Mouse (Mus musculus): ENCODE data around the gene A030003K21Rik.
A peak's percentile ranks its signal among the peaks of the same experiment; 100 is the strongest.
"Not testable (repeated sequence)": the region's sequence is repeated elsewhere in the genome, so short reads cannot be mapped to it uniquely, and the experiment has no call there.

The A030003K21Rik gene

DNA sequence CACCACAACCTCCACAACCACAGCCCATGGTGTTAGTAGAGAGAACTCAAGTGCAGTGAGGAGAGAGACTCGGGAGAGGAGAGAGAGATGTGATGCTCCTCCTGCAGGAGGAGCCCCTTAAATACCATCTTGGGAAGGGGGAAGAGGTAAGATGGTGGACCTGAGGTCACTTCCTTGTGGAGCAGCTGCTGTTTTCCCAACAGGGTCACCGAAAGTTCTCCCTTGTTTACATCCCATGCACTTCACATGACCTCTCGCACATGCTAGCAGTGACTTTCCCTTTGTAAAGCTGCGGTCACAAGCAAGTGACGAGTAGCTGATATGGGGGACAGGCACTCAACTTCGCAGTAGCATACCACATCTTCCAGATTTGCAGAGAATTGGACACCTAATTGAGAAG lies at the start of gene A030003K21Rik:
Gene A030003K21Rik, minus strand, starts transcription at position 94 of the 400 bp plus-strand sequence.
- DNase-seq (ENCODE audit: low spot score), result not testable (repeated sequence)

DNA sequence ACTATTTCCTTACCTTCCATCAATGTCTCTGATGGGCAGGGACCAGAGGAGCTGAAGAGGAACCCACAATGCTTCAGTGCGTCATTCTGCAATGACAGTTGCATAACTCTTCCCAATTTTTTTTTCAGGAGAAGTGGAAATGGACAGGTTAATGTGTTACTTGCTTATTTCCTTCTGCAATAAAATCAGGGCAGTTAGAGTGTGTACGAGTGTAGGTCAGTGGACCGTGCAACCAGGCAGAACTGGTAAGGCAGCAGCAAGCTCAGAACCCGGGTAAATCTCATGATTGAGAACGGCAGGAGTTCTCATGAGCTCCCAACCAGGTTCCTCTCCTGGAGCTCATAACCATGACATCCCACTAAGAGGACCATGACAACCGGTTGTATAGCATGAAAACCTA lies 48.9 kb upstream of the A030003K21Rik start:
- no peak for DNase-seq (ENCODE audit: low spot score)

DNA sequence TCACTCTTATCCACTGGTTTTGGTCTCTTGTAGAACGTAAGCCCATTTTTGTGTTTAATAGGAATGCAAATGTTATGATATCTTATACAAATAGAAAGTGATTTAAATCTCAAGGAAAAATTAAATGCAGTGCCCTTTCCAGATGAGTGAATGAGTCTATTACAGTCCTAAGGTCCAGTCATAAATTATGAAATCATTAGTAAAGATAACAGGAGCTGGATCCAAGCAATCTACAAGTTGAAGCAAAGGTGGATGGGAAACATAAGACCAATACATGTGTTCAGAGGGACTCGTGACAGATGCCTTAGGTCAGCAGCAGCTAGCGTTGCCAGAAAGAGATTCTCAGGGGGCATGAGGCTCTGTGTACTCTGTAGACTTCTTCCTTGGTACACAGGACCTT lies 48.4 kb upstream of the A030003K21Rik start:
- no peak for DNase-seq (ENCODE audit: low spot score)

DNA sequence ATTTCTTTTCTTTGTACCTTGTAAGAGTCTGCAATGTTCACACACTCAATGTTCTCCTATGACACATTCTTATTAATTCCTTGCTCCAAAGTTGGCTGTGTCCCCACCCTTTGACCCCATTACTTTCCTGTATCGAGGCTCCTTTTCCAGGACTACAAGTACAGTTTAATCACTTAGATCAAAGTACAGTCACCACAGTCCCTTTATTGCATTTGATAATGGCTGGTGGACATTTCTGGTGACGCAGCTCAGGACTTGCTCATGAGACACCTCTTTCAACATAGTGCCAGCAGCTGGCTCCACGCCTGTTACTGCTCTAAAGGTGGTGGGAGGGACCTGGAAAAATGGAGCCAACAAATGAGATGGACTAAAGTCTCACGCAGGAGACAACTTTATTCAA lies 47.9 kb upstream of the A030003K21Rik start:
- no peak for DNase-seq (ENCODE audit: low spot score)

DNA sequence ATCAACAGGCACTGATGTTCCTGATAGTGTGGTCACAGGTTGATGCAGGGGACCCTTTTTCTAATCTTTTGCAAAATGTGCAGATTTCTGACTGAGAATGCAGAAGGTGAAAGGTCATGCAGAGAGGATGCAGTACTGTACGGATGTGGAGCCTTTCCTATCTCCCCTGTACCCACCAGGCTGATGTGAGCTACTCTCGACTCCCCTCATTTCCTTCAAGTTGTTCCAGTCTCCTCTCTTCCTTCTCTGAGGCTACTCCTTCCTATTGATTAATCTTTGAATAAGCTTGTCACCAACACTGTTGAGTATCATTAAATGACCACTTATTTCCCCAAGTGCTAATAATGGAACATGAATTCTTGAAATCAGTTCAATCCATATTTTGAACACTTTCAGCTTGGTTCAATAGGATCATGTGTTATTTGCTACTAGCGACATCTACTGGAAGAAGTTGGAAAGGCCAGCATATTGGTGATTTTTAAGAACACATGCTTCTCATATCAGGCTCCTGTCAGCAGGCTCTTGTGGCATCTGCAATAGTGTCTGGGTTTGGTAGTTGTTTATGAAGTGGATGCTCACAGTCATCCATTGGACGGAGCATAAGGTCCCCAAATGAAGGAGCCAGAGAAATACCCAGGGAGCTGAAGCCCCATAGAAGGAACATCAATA lies 44.5 kb upstream of the A030003K21Rik start:
- DNase-seq (ENCODE audit: low spot score), result peak; percentile 62

DNA sequence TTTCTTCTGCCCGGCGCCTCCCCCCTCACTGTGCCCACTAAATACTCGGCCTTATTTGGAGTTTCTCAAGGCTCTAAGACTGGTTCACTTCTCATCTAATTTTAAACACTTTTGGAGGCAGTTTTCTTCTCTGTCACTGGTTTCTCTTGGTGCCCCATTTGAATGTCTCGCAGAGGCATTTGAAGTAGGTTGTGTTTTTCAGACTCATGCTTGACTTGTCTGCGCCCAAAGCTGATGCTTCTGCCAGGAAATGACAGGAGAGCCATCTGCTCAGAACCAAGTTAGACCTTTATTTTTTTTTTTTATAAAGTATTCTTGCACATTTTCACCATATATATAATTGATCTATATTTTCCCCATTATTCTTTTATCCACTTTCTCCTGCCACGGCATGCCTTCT lies 43.5 kb upstream of the A030003K21Rik start:
- no peak for DNase-seq (ENCODE audit: low spot score)

DNA sequence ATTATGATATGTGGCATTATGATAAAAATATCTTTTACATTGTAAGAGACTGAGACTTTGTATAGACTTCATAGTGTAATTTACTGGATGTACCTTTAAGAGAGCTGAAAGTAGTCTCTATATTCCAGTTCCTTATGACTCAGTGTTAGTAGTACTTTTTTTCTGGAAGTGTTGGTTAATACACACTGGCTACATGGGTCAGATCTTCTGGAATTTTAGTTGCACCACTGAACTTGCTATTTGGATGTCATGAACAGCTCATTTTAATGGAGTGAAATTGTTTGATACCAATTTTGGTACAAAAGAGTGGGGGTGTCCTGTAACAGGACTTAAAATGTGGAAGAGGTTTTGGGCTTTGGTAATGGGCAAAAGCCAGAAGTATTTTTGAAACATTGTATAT lies 34.7 kb upstream of the A030003K21Rik start:
- DNase-seq (ENCODE audit: low spot score), result no peak

DNA sequence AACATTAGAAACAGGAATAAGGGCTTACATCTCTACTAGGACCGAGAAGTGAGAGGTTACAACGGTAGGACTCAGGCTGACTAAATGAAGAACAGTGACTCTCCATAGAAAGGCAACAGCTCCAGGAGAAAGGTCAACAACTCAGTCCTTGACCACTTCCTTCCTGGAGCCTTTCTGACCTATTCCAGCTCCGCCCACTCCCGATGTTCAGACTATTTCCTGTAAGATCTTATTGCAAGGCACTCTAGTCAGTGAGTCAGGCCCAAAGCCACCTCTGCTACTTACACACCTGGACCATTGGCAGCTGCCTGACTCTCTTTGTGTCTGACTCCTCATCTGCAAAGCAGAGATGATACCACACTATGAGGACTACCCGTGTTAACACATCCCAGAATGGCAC lies 32.6 kb upstream of the A030003K21Rik start:
- no peak for DNase-seq (ENCODE audit: low spot score)

DNA sequence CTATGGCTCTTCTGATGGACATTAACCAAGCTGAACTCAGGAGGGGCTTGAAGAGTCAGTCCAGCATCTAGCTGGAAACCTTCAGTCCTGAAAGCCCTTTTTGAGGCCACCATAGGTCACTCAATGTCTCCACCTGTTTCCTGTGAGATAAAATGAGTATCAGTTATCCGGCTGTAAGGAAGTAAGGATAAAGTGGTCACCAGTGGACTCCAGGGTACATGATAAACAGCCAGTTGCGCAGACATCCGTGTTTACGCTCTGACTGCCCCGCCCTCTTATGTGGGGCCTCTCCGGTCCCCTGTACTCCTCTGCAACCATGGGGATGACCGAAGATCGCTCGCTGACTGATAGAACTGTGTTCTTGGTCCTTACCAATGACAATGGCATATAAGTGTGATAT lies 31.2 kb upstream of the A030003K21Rik start:
- DNase-seq (ENCODE audit: low spot score), result no peak

DNA sequence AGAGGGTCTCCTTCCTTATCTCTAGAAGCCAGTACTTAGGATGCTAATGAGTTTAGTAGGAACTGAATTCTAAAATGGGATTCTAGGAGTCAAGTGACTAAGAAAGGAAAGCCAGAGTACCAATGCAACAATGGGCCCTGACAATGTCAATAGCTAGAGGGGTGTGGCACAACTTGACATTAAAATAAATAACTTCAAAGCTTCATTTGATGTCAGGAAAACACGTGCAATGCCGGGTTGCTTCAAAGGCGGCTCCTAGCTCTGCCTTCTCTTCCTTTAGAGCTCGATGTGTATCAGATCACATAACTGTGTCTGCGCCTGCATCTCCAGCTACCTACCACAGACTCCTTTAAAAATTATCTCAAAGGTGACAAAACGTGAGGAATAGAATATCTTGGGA lies 30.7 kb upstream of the A030003K21Rik start:
- DNase-seq (ENCODE audit: low spot score), result no peak

DNA sequence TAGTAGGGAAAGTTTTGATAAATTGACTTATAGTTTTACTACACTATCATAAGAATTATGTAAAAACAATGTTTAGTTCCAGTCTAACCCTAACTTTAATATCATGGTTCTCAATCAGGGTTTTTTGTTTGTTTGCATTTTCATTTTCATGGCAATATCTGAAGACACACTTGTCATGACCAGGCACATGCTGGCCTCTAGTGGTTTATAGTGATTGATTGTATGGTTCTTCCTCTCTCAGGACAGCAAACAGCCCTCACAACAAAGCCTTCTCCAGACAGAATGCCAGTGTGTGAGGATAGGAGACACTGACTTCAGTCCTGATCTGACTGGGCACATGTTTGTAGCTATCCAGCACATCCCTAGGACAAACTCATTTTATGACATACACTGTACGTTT lies 30.1 kb upstream of the A030003K21Rik start:
- no peak for DNase-seq (ENCODE audit: low spot score)

DNA sequence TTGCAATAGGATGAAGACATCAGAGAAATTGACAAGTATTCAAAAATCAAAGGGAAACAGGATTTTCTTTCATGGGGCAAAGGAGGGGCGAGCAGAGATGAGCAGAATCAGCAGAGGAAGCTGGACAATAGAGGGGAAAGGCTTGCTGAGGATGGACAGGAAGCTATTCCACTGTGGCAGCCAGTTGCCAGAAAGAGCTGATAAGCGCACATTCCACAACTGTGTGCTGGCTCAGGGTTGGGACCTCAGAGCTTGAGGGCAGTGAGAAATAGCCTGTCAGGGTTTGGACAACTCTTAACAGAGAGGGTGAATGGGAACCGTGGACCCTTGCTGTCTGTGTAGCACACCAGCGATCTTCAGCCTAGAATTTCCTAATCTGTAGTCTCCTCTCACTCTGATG lies 28.9 kb upstream of the A030003K21Rik start:
- no peak for DNase-seq (ENCODE audit: low spot score)

DNA sequence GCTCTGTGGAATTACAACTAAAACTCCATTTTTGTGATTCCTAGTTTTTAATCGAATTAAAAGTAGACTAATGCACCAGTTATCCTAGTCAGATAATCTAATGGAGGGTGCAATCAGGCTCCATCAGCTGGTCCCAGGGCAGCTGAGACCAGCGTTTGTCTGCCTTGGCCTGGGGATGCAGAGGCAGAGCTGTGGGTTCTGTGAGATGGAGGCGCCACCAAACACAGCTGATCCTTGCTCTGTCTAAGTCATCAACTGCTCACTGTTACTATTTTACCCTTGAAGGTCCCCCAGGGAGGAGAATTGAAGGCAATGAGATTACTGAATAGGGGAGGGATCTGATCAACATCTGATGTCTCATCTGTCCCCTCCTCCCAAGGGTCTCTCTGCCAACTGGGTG lies 23.2 kb upstream of the A030003K21Rik start:
- no peak for DNase-seq (ENCODE audit: low spot score)

DNA sequence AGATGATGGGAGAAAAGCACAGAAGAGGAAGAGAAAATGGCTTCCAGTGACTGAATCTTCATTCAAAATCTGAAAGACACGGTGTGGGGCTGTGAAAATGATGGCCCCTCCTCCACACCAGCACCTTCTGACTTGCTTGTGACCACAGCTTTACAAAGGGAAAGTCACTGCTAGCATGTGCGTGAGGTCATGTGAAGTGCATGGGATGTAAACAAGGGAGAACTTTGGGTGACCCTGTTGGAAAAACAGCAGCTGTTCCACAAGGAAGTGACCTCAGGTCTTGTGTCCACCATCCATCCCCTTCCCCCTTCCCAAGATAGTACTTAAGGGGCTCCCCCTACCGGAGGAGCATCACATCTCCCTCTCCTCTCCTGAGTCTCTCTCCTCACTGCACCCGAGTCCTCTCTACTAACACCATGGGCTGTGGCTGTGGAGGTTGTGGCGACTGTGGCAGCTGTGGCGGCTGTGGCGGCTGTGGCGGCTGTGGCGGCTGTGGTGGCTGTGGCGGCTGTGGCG lies 16.7 kb upstream of the A030003K21Rik start, which contains the start of gene Gm47955:
Gene Gm47955, plus strand, starts transcription at position 417 of the 516 bp plus-strand sequence.
- DNase-seq (ENCODE audit: low spot score), result no peak

DNA sequence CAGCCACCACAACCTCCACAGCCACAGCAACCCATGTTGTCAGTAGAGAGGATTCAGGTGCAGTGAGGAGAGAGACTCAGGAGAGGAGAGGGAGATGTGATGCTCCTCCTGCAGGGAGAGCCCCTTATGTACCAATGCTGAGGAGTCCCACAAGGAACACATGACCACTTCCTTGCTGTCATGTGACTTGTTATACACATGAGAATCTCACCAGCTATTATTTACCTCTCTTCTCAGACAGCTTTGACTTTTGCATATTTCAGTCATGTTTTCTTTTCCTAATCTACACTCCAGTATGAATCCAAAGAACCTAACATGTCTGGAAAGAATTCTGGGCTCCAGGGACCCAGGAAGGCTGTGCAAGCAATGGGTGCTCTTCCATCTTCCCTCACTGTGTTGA lies 12.7 kb upstream of the A030003K21Rik start, which contains the start of gene Gm7544:
Gene Gm7544, minus strand, starts transcription at position 101 of the 400 bp plus-strand sequence.
- not testable (repeated sequence) for DNase-seq (ENCODE audit: low spot score)

DNA sequence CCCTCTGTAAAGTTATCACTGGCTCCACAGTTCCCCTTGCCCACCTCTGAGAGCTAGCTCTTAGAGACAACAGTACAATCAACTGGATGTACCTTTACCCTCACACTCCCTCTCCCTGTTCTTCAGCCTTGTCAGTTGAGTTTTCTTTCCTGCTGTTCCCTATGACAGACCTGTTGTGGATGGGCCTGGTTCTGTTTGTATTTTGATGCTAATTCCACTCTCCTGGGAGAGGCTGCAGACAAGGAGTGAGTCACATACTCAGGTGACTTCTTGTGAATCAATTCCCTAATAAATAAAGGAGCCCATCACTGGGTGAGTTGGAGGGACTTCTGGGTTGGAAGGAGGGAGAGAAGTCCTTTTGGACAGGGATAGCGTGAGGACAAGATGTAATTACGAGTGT lies 5.4 kb upstream of the A030003K21Rik start:
- no peak for DNase-seq (ENCODE audit: low spot score)

DNA sequence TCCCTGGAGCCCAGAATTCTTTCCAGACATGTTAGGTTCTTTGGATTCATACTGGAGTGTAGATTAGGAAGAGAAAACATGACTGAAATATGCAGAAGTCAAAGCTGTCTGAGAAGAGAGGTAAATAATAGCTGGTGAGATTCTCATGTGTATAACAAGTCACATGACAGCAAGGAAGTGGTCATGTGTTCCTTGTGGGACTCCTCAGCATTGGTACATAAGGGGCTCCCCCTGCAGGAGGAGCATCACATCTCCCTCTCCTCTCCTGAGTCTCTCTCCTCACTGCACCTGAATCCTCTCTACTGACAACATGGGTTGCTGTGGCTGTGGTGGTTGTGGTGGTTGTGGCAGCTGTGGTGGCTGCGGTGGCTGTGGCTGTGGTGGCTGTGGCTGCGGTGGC lies 2.8 kb upstream of the A030003K21Rik start:
- DNase-seq (ENCODE audit: low spot score), result not testable (repeated sequence)

DNA sequence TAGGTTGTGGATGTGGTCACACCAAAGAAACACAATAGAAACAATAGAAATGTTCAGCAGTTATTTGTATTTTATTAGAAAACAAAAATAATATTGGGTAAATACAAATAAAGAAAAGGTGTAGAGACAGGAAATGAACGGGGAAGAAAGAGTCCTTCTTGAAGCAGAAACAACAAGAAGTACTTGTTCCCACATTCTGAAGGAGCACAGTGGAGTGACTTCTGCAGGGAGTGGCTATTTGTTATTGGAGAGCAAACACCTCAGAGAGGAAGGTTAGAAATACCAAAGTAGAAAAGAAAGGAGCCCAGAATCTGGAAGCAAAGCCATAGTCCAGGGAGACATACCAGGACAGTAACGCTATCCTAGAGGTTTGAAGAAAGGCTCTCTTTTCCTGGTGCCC lies 683 bp downstream of the A030003K21Rik start:
- DNase-seq (ENCODE audit: low spot score), result not testable (repeated sequence)

DNA sequence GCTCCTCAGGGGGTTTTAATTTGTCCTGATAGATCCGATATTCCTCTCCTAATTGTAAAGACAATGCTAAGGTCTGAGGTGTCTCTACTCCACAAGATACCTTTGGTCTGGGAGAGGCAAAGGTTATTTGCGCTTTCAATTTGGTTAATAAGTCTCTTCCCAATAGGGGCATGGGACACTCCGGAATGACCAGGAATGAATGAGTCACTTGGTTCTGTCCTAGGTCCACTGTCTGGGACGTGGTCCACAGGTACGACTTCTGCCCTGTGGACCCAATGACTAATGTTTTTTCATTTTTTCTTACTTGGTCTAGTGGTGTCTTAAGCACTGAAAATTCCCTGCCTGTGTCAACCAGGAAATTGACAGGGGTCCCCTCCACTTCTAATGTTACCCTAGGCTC lies 4.5 kb downstream of the A030003K21Rik start:
- DNase-seq (ENCODE audit: low spot score), result no peak

DNA sequence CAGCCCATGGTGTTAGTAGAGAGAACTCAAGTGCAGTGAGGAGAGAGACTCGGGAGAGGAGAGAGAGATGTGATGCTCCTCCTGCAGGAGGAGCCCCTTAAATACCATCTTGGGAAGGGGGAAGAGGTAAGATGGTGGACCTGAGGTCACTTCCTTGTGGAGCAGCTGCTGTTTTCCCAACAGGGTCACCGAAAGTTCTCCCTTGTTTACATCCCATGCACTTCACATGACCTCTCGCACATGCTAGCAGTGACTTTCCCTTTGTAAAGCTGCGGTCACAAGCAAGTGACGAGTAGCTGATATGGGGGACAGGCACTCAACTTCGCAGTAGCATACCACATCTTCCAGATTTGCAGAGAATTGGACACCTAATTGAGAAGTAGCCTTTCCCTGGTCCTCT lies 11.9 kb downstream of the A030003K21Rik start, which contains the start of gene Gm6217:
Gene Gm6217, minus strand, starts transcription at position 74 of the 400 bp plus-strand sequence.
- DNase-seq (ENCODE audit: low spot score), result not testable (repeated sequence)

DNA sequence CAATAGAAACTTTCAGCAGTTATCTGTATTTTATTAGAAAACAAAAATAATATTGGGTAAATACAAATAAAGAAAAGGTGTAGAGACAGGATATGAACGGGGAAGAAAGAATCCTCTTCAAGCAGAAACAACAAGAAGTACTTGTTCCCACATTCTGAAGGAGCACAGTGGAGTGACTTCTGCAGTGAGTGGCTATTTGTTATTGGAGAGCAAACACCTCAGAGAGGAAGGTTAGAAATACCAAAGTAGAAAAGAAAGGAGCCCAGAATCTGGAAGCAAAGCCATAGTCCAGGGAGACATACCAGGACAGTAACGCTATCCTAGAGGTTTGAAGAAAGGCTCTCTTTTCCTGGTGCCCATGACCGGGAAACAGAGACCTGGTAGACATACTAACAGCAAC lies 12.6 kb downstream of the A030003K21Rik start:
- not testable (repeated sequence) for DNase-seq (ENCODE audit: low spot score)

DNA sequence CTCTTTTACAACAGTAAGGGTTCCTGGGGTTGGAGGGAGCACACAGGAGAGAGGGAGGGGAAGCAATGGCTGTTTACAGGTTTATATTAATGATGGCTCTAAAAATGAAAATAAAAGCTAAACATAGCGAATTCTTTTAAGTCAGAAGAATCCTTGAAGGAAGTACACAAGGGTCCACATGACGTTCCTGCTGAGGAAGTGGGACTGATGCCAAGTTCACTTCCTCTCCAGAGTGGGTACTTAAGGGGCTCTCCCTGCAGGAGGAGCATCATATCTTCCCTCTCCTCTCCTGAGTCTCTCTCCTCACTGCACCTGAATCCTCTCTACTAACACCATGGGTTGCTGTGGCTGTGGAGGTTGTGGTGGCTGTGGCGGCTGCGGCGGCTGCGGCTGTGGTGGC lies 18.5 kb downstream of the A030003K21Rik start, which contains the start of gene A030014E15Rik:
Gene A030014E15Rik, plus strand, starts transcription at position 268 of the 400 bp plus-strand sequence.
- no peak for DNase-seq (ENCODE audit: low spot score)

DNA sequence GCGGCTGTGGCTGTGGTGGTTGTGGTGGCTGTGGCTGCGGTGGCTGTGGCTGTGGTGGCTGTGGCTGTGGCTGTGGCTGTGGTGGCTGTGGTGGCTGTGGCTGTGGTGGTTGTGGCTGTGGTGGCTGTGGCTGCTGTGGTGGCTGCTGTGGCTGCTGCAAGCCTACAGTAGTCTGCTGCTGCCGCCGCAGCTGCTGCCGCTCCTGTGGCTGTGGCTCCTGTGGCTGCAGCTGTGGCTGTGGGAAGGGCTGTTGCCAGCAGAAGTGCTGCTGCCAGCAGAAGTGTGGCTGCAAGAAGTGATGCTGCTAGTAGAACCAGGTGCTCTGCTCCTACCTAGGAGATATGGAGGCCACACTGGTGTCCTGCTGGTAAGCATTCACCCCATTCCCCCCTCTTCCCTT lies 29.8 kb downstream of the A030003K21Rik start:
- DNase-seq (ENCODE audit: low spot score), result not testable (repeated sequence)

DNA sequence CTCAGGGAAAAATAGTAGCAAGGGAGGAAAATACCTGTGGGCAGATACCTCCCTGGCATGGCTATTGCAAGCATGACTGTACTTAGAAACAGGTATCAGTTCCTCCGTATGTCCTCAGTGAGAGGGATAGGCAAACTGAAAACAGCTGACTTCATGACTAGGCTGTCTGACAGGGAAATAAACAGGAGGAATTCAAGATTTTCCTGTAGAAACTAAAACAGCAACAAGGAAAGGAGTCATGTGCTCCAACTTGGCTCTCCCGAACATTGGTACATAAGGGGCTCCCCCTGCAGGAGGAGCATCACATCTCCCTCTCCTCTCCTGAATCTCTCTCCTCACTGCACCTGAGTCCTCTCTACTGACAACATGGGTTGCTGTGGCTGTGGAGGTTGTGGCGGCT lies 30.2 kb downstream of the A030003K21Rik start, which contains the start of gene A030005L19Rik:
Gene A030005L19Rik, plus strand, starts transcription at position 301 of the 400 bp plus-strand sequence.
- DNase-seq (ENCODE audit: low spot score), result no peak
